Mouse (Mus musculus) spleen, adult 18-20 months (tissue): ENCODE results near the gene Hus1b.

Source experiments
- DNase-seq, 2 experiments: peaks; one replicate each; pipeline ENCODE4 v3.0.0; 2022; ENCODE audit warnings: mixed read lengths in 2 of 2

Hus1b gene

GRCm38 (mm10) chr13:30947129-30947528 lies 430 bp downstream of the Hus1b start:
- no peak for DNase-seq

GRCm38 (mm10) chr13:30945788-30946187 lies 1.8 kb downstream of the Hus1b start:
- DNase-seq = no peak

DNA sequence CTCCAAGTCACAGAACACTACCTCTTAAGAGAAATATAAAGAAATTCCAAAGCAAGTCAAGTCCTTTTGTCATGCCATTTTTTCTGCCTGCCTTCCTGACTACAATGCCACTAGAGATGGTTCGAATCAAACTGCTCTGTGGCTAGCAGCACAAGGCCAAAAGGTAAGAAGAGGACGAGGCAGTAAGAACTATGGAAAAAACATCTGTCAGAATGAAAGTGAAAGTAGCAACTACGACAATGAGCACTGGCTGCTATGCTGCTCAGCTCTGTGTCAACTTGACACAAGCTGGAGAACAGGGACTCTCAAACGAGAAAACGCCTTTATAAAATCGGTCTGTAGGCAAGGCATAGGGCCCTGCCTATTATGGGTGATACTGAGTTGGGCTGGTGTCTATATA lies 14.6 kb downstream of the Hus1b start:
- no peak for DNase-seq

DNA sequence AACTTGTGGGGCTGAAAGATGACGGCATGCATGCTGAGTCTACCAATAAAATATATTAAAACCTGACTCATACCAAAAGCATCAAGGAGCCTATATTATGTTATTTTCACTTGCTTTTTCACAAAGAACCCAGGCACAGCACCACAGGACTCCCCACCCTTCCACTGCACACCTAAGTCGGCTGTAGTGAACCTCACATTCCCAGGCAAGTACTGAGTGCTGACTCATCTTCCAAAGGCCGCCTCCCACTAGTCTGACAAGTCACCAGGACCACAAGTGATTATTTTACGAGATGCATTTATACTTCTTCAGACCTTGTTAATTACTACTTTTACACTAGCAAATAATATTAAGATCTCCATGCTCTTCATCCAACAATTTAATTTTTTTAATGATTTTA lies 15.9 kb downstream of the Hus1b start:
- no peak for DNase-seq

DNA sequence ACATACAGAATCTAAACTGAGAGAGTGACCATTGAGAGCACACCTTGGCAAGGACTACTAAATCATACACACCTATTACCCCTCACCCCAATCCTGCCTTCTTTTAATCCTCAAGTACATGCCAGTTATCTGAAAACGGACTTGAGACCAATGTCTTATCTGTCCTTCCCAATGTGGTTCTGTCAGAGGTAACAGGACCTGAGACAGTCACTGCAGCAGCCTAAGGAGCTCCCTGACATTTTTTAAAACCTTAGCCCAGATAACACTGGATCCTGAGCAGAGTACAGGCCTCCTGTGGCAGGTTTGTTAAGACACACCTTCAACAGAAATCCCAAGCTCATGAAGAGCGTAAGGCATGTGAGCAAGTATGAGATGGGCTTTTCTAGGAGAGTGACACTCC lies 18.4 kb downstream of the Hus1b start:
- no peak for DNase-seq

DNA sequence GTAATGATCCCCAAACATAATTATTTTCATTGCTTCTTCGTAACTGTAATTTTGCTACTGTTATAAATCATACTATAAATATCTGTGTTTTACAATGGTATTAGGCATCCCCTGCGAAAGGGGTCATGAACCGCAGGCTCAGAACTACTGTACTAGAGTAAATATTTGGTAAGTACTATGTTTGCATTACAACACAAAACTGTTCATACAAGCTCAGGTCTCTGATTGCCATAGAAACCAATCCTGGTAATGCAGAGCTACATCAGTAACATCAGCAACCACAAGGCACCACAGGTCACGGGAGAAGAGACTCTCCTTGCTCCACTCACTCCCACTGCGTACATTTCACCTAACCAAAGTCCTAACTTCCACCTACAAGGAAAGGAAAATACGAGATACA lies 23.3 kb downstream of the Hus1b start:
- DNase-seq = no peak

GRCm38 (mm10) chr13:30921914-30922313 lies 25.6 kb downstream of the Hus1b start:
- no peak for DNase-seq

DNA sequence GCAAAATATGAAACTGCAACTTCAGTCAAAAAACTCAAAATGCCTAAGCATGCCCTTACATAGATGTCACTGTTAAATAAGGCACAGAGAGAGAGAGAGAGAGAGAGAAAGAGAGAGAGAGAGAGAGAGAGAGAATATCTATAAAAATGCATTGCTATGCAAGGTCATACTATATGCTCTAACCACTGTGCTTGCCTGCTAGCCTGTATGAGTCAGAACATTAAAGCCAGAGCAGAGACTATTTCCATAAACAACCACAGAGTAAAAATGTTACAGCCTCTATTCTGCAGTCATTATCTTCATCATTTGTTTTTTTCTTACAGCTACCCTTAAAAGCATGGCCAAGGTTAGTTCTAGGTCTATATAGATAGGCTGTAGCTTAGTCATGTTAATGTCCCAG lies 33.8 kb downstream of the Hus1b start:
- no peak for DNase-seq

- DNase-seq = no peak
Observed at GRCm38 (mm10) chr13:30913028-30913427, 34.5 kb downstream of the Hus1b start.

GRCm38 (mm10) chr13:30911931-30912625 lies 35.5 kb downstream of the Hus1b start:
- no peak for DNase-seq

DNA sequence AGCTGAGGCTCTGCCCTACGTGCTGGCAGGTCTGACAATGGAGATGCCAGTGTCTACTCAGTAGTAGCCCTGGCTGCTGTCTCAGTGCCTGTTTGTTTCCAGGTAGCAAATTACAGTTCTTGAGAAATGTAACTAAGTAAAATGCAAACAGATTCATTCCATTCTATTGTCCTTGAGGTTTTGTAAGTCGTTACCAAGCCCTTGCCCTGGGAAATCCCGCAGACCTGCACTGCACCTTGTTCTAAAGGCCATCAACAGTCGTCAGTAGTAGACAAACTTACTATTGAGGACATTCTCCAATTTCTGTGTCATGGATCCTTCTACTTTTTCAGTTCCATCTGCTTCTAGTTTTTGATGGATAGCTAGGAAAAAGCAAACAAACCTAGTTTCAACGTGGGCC lies 36.7 kb downstream of the Hus1b start:
- no peak for DNase-seq

- no peak for DNase-seq
Observed at GRCm38 (mm10) chr13:30902286-30902685, 45.3 kb downstream of the Hus1b start.

DNA sequence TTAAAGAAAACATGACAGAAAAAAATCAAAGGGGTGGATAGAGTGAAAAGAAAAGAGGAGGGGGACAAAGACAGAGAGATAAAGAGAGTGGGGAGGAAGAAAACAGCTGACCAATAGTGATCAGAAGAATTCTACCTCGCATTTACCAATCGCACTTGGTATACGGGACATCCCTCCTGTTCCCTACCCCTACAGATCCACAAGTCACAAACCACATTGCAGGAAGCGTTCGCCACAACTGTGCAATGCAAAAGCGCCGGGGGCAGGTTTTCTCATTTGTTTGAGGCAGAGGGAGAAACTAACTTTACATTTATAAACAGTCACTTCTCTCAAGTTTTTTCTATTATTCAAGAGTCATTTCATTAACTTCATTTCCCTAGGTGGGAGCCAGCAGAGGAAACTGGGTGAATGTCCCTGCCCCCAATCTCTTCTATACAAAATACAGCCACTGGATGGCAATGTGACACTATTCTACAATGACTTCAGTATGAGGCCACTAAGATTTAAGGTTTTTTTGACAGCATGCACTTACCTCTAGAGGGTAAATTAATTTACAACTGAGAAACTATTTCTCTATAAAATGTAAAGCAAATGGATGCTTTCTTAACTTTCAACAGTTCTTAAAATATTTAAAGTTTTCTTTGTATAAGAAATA lies 46.0 kb downstream of the Hus1b start:
- no peak for DNase-seq
